8 mouse cellular contexts compared by ENCODE assay signal in genomic region chr1:23256630-23257001, GRCm38 (mm10).
DNase-seq lines count a peak whose midpoint lies in the region; ATAC-seq lines count a peak whose summit lies in the region.

No protein-coding gene starts in this region.

- H3K36me3 ChIP-seq in hindbrain, embryonic 10.5 days = 0 out of 2 replicates have a peak, but pooled peaks cover 3% of the 10 kb centered on the region

- no peaks in the 10 kb centered on the region for H3K9me3 ChIP-seq in hindbrain, embryonic 10.5 days

- DNase-seq in Muller cell, postnatal 12 days (ENCODE audit: inconsistent ontology term) = peak; percentile 87
- DNase-seq in cerebellum, adult 9-10 months = peak; percentile 77
- DNase-seq in hindbrain, embryonic 10.5 days (ENCODE audit: low spot score) = peak; percentile 89
- DNase-seq in layer of hippocampus, postnatal 10 days (ENCODE audit: low spot score in 2 of 2) = peak; percentile 64 to 76
- DNase-seq in lung, postnatal 10 days = peak; percentile 88
- DNase-seq in retina, postnatal 1 day = peak; percentile 85
- DNase-seq in thymus, postnatal 4 days = peak; percentile 59

- 1% methylated on average over 45 of the region's 45 CpGs for WGBS in hindbrain, embryonic 10.5 days

- H3K27me3 ChIP-seq in hindbrain, embryonic 10.5 days (ENCODE audit: insufficient read depth, poor library complexity, severe bottlenecking) = peaks cover 4% of the 10 kb centered on the region; the same call in 1 of the 2 replicates

- peak overlapping the region; percentile 80 for H3K4me3 ChIP-seq in hindbrain, embryonic 10.5 days

- H3K4me1 ChIP-seq in hindbrain, embryonic 10.5 days (replicated peaks) = peaks cover 21% of the 10 kb centered on the region

- peak; percentile 46 for ATAC-seq in frontal cortex, adult (ENCODE audit: low TSS enrichment)

- peak overlapping the region; percentile 97 for H3K27ac ChIP-seq in hindbrain, embryonic 10.5 days

Comparison
In these comparisons a context has a peak if more than half of its experiments do, and no peak if none do; other contexts are left out.
1. Peak in every context shown above with its lines: DNase-seq, ATAC-seq, H3K4me3 ChIP-seq and H3K27ac ChIP-seq.